Mouse (Mus musculus): ENCODE data around the gene Plppr3. TPM values are rescaled to one million over a fixed set of nuclear protein-coding genes. Genes with fewer than 3 reads are reported as not detected.
A peak's percentile ranks its signal among the peaks of the same experiment; 100 is the strongest.

The Plppr3 gene
- polyA plus RNA-seq, 1 experiment from 2014 or later: 5.8 TPM

- ATAC-seq (ENCODE audit: low read depth) (no peak), DNase-seq (no peak)
- Histone ChIP-seq H3K36me3 (no peaks in the 10 kb centered on the region), H3K27ac (no peak overlapping the region), H3K9me3 (replicated peaks) (no peaks in the 10 kb centered on the region), H3K4me3 (replicated peaks) (no peak overlapping the region), H3K27me3 (no peaks in the 10 kb centered on the region), H3K9ac (no peak overlapping the region), H3K4me2 (no peak overlapping the region), H3K4me1 (replicated peaks) (peaks cover 41% of the 10 kb centered on the region)
- 38% methylated on average over 8 of the region's 8 CpGs for WGBS (ENCODE audit: insufficient replicate concordance)
These were observed 24.3 kb downstream of the Plppr3 start for GRCm38 (mm10) chr10:79849941-79850628.

DNA sequence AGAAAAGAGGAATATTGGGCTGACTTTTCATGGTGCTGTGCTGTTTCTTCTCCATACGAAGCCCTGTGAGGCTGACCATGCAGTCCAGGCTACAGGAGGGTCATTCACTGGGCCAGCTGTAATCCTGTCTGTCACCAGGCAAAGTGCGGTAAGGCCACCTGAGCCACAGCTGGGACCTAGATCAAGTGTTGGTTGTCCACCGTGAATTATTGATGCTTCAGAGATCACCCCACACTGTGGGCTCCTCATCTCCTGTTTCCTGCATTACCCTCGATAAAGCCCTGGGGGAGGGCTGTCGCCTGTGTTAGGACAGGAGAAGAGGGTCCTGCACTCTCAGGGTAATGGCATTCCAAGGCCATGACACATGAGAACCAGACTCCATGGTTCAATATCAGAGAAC lies 27.9 kb downstream of the Plppr3 start:
- Histone ChIP-seq H3K27me3 (no peaks in the 10 kb centered on the region), H3K4me1 (replicated peaks) (peaks cover 23% of the 10 kb centered on the region), H3K27ac (no peak overlapping the region), H3K9ac (no peak overlapping the region), H3K9me3 (replicated peaks) (no peaks in the 10 kb centered on the region), H3K36me3 (no peaks in the 10 kb centered on the region), H3K4me2 (no peak overlapping the region), H3K4me3 (replicated peaks) (no peak overlapping the region)
- ATAC-seq (ENCODE audit: low read depth): no peak
- 42% methylated on average over 5 of the region's 5 CpGs for WGBS (ENCODE audit: insufficient replicate concordance)
- DNase-seq: no peak

- Histone ChIP-seq H3K4me3 (replicated peaks) (no peak overlapping the region), H3K9me3 (replicated peaks) (no peaks in the 10 kb centered on the region), H3K9ac (no peak overlapping the region), H3K4me1 (replicated peaks) (peaks cover 17% of the 10 kb centered on the region; the same call in 1 of the 2 replicates), H3K36me3 (no peaks in the 10 kb centered on the region), H3K27ac (no peak overlapping the region), H3K4me2 (no peak overlapping the region), H3K27me3 (no peaks in the 10 kb centered on the region)
- DNase-seq (no peak), ATAC-seq (ENCODE audit: low read depth) (no peak)
- 74% methylated on average over 6 of the region's 6 CpGs for WGBS (ENCODE audit: insufficient replicate concordance)
These were observed 31.0 kb downstream of the Plppr3 start for GRCm38 (mm10) chr10:79843476-79843875.

DNA sequence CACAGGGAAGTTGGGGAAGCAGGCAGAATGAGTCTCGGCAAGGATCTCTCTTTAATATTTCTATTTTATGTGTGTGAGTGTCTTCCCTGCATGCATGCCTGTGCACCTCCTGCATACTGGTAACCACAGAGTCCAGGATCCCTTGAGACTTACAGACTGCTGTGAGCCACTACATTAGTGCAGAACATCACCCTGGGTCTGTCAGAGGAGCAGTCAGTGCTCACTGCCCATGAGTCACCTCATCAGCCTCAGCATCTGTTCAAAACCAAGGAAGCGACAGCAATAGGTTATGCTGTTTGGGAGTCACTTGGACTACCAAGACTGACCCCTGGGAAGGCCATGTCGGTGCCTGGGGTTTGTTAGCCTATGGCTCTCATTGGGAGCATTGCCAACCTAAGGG lies 32.1 kb downstream of the Plppr3 start:
- Histone ChIP-seq H3K9ac (no peak overlapping the region), H3K4me1 (replicated peaks) (peaks cover 17% of the 10 kb centered on the region; the same call in 1 of the 2 replicates), H3K4me3 (replicated peaks) (no peak overlapping the region), H3K27me3 (no peaks in the 10 kb centered on the region), H3K27ac (no peak overlapping the region), H3K9me3 (replicated peaks) (no peaks in the 10 kb centered on the region), H3K36me3 (no peaks in the 10 kb centered on the region), H3K4me2 (no peak overlapping the region)
- ATAC-seq (ENCODE audit: low read depth) (no peak), DNase-seq (no peak)
- 65% methylated on average over 3 of the region's 3 CpGs for WGBS (ENCODE audit: insufficient replicate concordance)

GRCm38 (mm10) chr10:79840644-79841551 lies 33.5 kb downstream of the Plppr3 start:
- WGBS (ENCODE audit: insufficient replicate concordance): under 1% methylated on average over 24 of the region's 24 CpGs
- Histone ChIP-seq H3K9me3 (replicated peaks) (no peaks in the 10 kb centered on the region), H3K27ac (0 out of 2 replicates have a peak overlapping the region, but pooled peaks have one; percentile 21), H3K4me1 (replicated peaks) (peaks cover 17% of the 10 kb centered on the region; the same call in 1 of the 2 replicates), H3K36me3 (no peaks in the 10 kb centered on the region), H3K4me3 (replicated peaks) (peak overlapping the region; percentile 40), H3K9ac (peak overlapping the region; percentile 44), H3K4me2 (peak overlapping the region; percentile 68), H3K27me3 (no peaks in the 10 kb centered on the region)
- DNase-seq: peak; percentile 30
- ATAC-seq (ENCODE audit: low read depth): peak; percentile 81

DNA sequence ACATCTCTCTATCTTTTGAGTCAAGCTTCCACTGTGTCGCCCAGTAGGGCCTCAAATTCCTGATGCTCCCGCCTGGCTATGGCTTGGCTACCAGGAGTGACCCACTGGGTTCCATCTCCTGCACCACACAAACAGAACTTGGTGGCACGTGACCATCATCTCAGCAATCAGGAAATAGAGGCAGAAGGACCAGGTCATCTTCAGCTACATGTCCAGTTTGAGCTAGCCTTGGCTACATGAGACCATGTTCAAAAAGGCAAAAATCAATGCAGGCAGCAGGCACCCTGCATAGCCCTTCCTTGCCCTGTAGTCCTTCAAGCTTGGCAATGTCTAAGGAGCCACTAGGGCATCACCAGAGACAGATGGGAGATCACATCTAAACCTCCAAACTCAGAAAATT lies 34.3 kb downstream of the Plppr3 start:
- no peak overlapping the region for H3K9ac ChIP-seq
- H3K4me1 ChIP-seq (replicated peaks): peaks cover 17% of the 10 kb centered on the region; the same call in 1 of the 2 replicates
- H3K4me2 ChIP-seq: no peak overlapping the region
- ATAC-seq (ENCODE audit: low read depth): no peak
- no peaks in the 10 kb centered on the region for H3K36me3 ChIP-seq
- no peaks in the 10 kb centered on the region for H3K9me3 ChIP-seq (replicated peaks)
- no peak overlapping the region for H3K4me3 ChIP-seq (replicated peaks)
- no peak for DNase-seq
- H3K27me3 ChIP-seq: no peaks in the 10 kb centered on the region
- 0 out of 2 replicates have a peak overlapping the region, but pooled peaks have one; percentile 21 for H3K27ac ChIP-seq
- WGBS (ENCODE audit: insufficient replicate concordance): 65% methylated on average over 3 of the region's 3 CpGs

DNA sequence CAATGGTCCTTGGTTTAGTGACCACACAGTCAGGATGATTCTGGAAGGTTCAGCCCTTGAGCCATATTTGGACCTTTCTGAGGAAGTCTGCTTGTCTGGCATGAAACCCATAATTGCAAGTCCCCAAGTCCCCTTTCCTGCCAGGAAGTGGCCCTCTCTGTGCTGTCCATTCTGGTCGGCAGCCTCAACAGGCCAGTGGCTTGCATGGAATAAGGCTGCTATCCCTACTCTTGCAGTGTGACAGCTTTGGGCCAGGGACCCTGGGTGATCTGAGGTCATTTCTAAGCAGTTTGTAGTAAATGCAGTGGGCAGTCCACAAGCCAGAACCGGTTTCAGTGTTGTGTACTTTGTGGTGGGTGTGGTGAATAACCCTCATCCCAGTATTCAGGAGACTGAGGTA lies 36.3 kb downstream of the Plppr3 start:
- DNase-seq (no peak), ATAC-seq (ENCODE audit: low read depth) (no peak)
- Histone ChIP-seq H3K4me1 (replicated peaks) (peaks cover 19% of the 10 kb centered on the region; the same call in 1 of the 2 replicates), H3K4me3 (replicated peaks) (no peak overlapping the region), H3K9me3 (replicated peaks) (no peaks in the 10 kb centered on the region), H3K4me2 (no peak overlapping the region), H3K9ac (no peak overlapping the region), H3K36me3 (no peaks in the 10 kb centered on the region), H3K27ac (no peak overlapping the region), H3K27me3 (0 out of 2 replicates have a peak, but pooled peaks cover 3% of the 10 kb centered on the region)
- 15% methylated on average over 2 of the region's 2 CpGs for WGBS (ENCODE audit: insufficient replicate concordance)

DNA sequence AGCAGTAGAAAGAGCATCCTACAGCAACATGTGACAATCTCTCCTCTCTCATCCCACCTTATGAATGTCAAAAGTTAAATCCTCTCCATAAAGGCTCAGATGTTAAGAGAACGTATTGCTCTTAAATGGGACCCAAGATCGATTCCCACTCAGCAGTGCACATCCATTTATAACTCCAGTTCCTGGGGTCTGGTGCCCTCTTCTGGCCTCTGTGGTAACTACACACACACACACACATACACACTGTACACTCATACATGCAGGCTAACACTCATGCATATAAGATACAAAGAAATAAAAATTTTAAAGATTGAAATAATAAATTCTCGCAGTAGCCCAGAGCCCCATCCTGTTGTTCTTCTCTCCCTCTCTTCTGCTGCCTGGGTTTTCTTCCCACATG lies 37.5 kb downstream of the Plppr3 start:
- H3K9me3 ChIP-seq (replicated peaks): no peaks in the 10 kb centered on the region
- H3K4me2 ChIP-seq: no peak overlapping the region
- 0 out of 2 replicates have a peak, but pooled peaks cover 3% of the 10 kb centered on the region for H3K27me3 ChIP-seq
- H3K36me3 ChIP-seq: no peaks in the 10 kb centered on the region
- H3K27ac ChIP-seq: no peak overlapping the region
- ATAC-seq (ENCODE audit: low read depth): no peak
- WGBS (ENCODE audit: insufficient replicate concordance): 93% methylated on average over 3 of the region's 3 CpGs
- DNase-seq: no peak
- H3K4me3 ChIP-seq (replicated peaks): no peak overlapping the region
- H3K4me1 ChIP-seq (replicated peaks): peaks cover 13% of the 10 kb centered on the region
- no peak overlapping the region for H3K9ac ChIP-seq

GRCm38 (mm10) chr10:79834769-79835398 lies 39.5 kb downstream of the Plppr3 start:
- no peak overlapping the region for H3K4me2 ChIP-seq
- no peak overlapping the region for H3K9ac ChIP-seq
- no peak overlapping the region for H3K4me3 ChIP-seq (replicated peaks)
- H3K27ac ChIP-seq: no peak overlapping the region
- WGBS (ENCODE audit: insufficient replicate concordance): 29% methylated on average over 9 of the region's 9 CpGs
- ATAC-seq (ENCODE audit: low read depth) (peak; percentile 35), DNase-seq (peak; percentile 49)
- no peaks in the 10 kb centered on the region for H3K9me3 ChIP-seq (replicated peaks)
- H3K27me3 ChIP-seq: 0 out of 2 replicates have a peak, but pooled peaks cover 3% of the 10 kb centered on the region
- no peaks in the 10 kb centered on the region for H3K36me3 ChIP-seq
- H3K4me1 ChIP-seq (replicated peaks): peaks cover 2% of the 10 kb centered on the region; the same call in 1 of the 2 replicates

DNA sequence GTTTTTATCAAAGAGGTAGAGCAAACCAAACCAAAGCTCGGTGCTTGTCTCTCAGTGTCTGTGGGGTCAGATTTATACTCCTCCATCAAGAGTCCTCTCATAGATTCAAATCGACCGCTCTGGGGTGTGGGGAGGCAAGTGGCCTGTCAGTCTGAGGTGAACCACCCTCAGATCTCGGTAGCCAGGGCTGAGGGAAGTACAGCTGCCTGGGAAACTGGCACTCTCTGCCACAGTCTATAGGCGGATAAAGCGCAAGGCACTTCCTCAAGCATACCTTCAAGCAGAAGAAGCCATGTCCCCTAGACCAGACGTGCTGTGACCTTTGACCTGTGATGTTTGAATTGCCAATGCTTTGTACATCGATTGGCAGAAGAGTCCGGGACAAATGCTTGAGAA lies 41.6 kb downstream of the Plppr3 start:
- Histone ChIP-seq H3K4me3 (replicated peaks) (no peak overlapping the region), H3K4me2 (no peak overlapping the region), H3K27me3 (0 out of 2 replicates have a peak, but pooled peaks cover 3% of the 10 kb centered on the region), H3K9me3 (replicated peaks) (no peaks in the 10 kb centered on the region), H3K36me3 (no peaks in the 10 kb centered on the region), H3K9ac (no peak overlapping the region), H3K4me1 (replicated peaks) (peaks cover 2% of the 10 kb centered on the region; the same call in 1 of the 2 replicates), H3K27ac (no peak overlapping the region)
- WGBS (ENCODE audit: insufficient replicate concordance): 51% methylated on average over 9 of the region's 9 CpGs
- no peak for DNase-seq
- ATAC-seq (ENCODE audit: low read depth): no peak

Data from liver, embryonic 13.5 days (tissue).